Mouse (Mus musculus) lung, postnatal 4 days (tissue): ENCODE data around the gene Igfn1.

Experiments
- DNase-seq, 2 experiments: peaks; one replicate each; pipeline ENCODE4 v3.0.0; 2021

The Igfn1 gene

GRCm38 (mm10) chr1:136006292-136006748 is at the start of gene Igfn1:
Igfn1 (minus strand) TSS chr1:136006342.
- DNase-seq = no peak

- no peak for DNase-seq
Observed at GRCm38 (mm10) chr1:136055771-136056170, 49.6 kb upstream of the Igfn1 start.

DNA sequence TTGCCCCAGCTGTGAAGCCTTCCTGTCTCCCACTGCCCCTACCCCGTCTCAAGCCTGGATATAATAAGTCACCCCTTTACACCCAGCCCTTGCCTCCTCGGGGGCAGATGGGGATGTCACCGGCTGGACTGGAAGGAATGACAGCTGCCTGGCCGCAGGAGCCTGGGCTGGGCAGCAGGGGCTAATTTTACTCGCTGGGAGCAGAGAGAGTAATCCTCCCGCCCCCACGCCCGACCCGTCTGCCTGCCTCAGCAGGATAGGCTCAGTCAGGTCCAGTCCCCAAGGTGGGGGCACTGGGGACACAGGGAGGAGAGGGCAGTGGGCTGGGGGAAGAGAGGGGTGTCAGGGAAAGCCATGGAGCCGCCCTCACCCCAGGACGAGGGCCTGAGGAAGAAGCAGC is 46.4 kb upstream of the Igfn1 start, which contains the start of gene Cacna1s:
Cacna1s (plus strand) TSS at position 204 of the 400 bp plus-strand sequence.
- no peak for DNase-seq

DNA sequence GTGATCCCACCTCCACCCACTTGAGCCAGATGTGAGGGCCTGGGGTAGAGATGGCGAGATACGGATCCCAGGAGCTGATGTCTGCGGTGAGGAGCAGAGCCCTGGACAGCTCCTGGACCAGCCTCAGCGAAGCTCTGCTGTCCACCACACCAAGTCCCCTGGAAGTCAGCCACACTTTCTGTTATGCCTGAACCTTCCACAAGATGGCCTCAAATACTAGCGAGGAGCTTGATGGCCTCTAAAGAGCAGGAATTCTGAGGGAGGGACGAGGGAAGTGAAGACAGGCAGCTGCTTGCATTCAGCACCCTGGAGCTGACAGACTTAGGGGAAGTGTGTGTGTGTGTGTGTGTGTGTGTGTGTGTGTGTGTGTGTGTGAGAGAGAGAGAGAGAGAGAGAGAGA is 45.3 kb upstream of the Igfn1 start:
- peak; percentile 75 to 86 for DNase-seq

GRCm38 (mm10) chr1:136051013-136051315 is 44.8 kb upstream of the Igfn1 start:
- DNase-seq = peak; percentile 21 to 33

GRCm38 (mm10) chr1:136050312-136051012 is 44.3 kb upstream of the Igfn1 start, which contains the start of gene Ascl5:
Ascl5 (plus strand) TSS chr1:136050804.
- DNase-seq = no peak

DNA sequence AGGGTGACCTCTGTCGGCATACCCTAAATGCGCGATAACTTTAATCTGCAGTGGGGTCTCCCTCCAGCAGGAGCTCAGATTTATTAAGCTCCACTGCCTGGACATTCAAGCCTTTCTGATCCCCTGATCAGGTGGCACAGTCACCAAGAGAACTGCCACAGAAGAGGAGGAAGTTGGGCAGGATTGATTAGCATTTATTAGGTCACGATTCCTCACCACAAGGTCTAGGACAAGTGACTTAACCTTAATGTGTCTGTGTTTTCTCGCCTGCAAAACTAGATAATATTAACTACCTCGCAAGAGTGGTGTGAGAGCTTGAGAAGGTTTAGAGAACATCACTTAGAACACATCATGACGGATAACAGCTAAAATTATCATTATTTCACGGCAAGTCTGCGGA is 41.8 kb upstream of the Igfn1 start:
- no peak for DNase-seq

GRCm38 (mm10) chr1:136047432-136047831 is 41.3 kb upstream of the Igfn1 start:
- DNase-seq = peak in 1 of 2 experiments; percentile 22

DNA sequence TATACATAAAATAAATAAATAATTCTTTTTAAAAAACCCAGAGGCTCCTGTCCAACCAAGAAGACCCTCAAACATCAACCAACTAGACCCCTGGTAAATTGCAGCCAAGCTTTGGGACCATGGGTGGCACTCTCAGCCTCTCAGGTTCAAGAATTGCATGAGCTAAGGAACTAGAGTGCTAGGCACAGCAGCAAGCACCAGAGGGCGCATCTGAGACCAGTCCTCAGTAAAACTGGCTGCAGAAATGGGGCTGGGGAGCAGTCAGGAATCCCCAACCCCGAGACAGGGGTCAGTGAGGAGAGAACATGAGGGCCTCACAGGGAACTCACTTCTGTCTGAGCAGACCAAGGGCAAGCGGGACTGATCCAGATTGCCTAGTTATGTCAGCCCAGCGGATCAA is 39.6 kb upstream of the Igfn1 start:
- DNase-seq = peak; percentile 35 to 65

DNA sequence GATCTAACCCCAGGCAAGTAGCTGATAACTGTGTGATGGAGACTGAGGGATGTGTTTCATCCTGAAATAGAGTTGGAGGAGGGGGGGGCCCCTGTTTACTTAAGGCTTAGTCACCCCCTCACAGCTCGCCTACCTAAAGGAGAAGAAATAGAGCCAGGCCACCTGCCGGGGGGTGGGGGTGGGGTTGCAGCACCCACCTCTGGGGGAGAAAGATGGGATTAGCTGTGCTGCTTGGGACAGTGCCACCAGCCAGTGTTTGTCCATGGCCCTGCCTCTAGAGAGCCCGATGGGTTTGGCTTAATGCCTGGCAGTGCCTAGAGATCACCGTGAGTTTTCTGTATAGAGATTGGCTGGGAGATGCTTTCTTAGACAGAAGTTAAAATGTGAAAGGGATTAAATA is 34.7 kb upstream of the Igfn1 start:
- no peak for DNase-seq

DNA sequence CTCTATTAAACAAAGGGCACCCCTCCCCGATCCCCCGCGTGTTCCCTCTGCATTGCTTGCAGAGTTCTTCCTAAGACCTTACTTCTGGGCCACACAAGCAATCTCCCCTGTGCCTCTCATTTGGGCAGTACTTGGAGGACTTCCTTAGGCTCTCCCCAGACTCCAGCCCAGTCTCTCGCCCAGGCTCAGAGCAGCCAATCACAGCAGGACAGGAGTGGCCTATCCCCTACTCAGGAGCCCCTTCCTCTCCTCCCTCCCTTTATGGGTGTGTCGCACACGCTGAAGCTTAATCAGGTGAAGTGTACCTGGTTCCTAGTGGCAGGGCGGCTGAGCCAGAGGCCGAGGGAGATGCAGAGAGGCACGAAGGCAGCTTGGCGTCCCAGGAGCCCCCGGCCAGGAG is 34.3 kb upstream of the Igfn1 start:
- no peak for DNase-seq

DNA sequence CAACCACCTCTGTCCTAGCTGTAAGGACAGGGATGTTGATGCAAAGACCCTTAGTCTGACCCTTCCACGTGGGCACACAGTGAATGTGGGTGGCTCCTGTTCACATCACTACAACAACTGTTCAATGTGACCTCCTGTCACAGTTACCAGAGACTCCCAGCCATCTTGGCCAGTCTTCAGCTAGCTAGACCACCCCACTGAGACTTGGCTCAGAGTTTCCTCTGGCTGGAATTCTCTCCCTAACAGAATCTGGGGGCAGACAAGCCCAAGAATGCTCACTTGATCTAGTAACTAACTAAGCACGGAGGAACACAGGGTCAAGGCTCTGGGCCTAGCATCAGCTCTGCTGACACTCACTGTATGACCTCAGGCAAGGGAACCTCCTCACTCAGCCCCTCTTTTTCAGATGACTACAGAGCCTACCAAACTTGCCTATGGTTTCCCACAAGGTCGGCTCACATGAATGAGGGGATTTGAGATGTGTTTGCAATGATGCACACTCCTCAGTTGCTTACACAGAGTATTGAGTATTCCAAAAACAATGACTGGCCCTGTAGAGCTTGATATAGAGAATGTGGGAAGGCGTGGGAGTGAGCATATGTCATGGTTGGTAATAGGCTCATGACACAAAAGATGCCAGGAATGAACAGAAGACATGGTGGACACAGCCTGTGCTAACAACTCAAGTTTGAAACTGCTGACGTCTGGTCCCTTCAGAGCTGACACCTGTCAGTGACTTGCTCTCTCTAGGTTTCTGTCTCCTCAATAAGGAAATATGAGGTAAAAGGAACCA is 32.8 kb upstream of the Igfn1 start:
- no peak for DNase-seq

GRCm38 (mm10) chr1:136032961-136033360 is 26.8 kb upstream of the Igfn1 start:
- DNase-seq = no peak

GRCm38 (mm10) chr1:136031697-136032096 is 25.6 kb upstream of the Igfn1 start:
- no peak for DNase-seq

DNA sequence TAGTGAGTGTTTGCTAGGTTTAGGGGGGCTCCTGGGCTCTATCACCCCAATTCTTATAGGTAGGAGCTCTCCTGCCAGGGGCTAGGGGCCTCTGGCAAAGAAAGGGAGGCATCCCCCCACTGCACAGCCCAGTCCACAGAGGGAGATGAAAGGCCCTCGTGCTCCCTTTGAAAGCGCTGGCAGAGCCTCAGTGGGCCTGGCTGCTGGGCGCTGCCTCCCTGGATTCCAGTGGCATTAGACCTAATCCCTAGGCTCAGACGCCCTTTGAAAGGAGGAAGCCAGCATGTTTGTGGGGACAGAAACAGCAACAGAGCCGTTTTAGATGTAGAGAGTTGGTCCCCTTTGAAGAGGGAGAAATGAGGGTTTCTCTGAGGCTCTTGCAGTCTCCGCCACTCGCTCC is 24.1 kb upstream of the Igfn1 start:
- peak in 1 of 2 experiments; percentile 16 for DNase-seq

DNA sequence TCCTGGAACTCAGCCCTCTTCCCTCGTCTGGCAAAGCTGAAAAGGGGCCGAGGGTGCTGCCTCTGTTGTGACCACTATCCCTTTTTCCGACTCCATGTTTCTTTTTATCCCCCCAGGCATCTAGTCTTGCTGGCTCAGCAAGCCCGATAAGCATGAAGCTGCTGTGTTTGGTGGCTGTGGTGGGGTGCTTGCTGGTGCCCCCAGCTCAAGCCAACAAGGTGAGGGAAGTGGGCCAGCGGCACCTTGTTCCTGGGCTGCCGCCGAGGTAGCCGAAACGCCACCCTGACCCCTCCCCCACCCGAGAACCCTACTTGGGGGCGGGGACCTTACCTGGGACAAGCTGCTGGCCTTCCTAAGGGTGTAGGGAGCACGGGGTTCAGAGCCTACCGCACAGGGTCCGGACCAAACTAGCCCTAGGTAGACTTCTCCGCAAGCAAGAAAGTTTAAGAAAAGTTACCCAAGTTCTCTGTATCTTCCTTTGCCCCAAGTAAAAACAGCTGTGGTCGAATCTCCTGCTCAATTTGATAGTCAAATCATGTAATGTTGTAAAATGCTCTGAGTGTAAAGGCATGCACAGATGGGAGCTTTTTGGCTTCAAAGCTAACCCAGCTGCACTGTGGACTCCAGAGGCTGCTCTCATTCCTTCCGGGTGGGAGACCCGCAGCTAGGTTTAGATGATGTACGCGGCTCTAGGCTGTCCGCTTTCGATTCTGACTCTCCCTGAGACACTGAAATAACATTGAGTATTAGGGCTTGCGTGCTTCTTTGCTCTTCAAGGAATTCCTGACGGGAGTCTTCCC is 12.4 kb upstream of the Igfn1 start:
- peak; percentile 45 to 46 for DNase-seq

DNA sequence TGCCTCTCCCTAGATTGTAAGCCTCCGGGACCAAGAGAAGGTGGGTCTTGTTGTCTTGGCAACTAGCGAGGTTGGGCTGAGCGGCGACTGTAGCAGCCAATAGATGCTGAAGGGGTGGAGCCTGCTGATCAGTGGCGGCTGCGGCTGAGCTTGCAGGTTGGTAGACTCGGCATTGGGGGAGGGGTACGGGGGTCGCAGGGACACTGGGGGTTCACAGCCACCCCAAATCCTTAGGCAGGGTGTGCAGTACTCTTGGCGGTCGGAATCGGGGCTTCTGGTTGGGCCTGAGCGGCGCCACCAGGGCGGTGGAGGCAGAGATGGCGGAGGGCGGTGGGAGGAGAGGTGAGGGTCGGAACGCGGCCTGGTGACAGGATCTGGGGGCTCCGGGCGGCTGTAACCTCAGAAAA is 11.8 kb upstream of the Igfn1 start:
- DNase-seq = peak; percentile 92 to 93

DNA sequence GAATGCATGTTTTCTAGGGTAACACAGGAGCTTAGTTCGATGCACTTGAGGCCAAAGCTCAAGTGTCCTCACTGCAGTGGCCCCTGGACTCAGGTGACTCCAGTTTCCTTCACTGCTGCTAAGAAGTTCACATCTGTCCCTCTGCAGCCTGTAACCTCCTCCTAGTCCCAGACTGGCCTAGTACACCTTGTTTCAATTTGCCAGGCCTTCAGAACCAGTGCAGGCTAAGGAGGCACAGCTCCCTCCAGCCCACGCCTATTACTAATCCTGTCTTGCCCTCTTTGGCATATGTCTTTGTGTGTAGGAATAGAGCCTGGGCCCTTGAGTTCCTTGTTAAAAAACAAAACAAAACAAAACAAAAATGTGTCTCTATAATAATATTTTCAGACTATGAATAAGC is 11.2 kb upstream of the Igfn1 start:
- no peak for DNase-seq

DNA sequence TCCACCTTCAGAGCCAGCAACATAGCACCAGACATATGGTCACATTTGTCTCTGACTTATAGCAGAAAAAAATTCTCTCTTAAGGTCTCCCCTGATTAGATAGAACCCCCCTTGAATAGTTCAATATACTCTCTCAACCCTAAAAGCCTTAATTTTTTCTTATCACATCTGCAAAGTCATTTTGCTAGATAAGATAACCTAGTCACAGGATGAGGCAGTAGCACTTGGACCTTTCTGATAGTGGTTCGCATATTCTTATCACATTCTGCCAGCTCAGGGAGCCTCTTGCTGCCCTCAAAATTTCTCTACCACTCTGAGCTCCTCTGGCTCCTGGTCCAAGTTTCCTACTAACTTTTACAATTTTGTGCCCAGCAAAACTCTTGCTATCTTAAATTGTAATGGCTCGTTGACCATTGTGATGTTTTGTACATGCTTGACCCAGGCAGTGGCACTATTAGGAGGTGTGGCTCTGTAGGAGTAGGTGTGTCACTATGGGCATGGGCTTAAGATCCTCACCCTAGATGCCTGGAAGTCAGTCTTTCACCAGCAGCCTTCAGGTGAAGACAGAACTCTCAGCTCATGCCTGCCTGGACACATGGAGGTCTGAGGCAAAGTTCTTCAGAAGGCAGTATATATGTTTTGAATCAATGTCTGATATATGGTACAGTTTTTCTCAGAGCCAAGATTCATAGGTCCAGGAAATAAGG is 8.8 kb upstream of the Igfn1 start:
- DNase-seq = no peak

- DNase-seq = no peak
Observed at GRCm38 (mm10) chr1:136013513-136013912, 7.4 kb upstream of the Igfn1 start.

DNA sequence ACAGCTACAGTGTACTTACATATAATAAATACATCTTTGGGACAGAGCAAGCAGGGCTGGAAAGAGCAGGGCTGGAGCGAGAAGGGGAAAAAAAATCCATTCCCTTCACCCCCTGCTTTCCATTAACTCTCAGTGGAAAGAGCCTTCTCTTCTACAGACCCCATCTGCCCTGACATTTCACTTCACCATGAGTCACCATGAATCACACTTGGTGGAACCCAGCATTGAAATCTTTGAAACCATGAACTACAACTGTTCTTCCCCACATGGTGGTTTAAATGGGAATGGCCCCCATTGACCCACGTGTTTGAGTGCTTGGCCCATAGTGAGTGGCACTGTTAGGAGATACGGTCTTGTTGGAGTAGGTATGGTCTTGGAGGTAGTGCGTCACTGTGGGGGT is 4.1 kb upstream of the Igfn1 start:
- no peak for DNase-seq

DNA sequence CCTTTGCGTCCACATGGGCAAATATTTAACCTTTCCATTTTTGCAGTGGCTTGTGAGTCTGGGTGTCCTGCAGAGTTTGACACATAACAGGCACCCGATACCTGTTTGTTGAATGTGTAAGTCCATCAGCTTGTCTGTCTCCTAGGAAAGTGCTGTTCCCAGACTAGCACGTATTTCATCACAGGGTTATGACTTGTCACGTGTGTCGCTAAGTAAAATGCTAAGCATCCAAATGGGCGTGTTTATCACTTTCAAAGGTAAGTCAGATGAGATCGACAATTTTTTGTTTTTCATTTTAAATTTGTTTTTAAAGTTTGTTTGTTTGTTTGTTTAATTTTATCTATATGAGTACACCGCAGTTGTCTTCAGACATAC is 2.0 kb upstream of the Igfn1 start:
- no peak for DNase-seq
